Mouse (Mus musculus) heart, embryonic 12.5 days (tissue): ENCODE measurements around the gene Adamtsl4. TPM values are rescaled to one million over a fixed set of nuclear protein-coding genes. Genes with fewer than 3 reads are reported as not detected.

Source experiments
- ATAC-seq: fragments of 200-750 bp; cut with Nextera tagmentation; 2 replicates; pipeline ENCODE4 v1.8.0; 2017; ENCODE audit warnings: moderate TSS enrichment, moderate library complexity; ENCODE audit not compliant: insufficient number of reproducible peaks, low FRiP score
- H3K27ac ChIP-seq: fragments of 300-500 bp; sonication (generic); 2 replicates; pipeline ENCODE4 v1.5.1; 2016; ENCODE audit warnings: mild to moderate bottlenecking, moderate library complexity; ENCODE audit not compliant: poor library complexity, severe bottlenecking
- H3K27me3 ChIP-seq: fragments of 300-500 bp; sonication (generic); replicated peaks from 2 replicates; pipeline ENCODE4 v1.6.1; 2016; ENCODE audit warnings: mild to moderate bottlenecking, moderate library complexity
- H3K36me3 ChIP-seq: fragments of 300-500 bp; sonication (generic); 2 replicates; pipeline ENCODE4 v1.6.1; 2016; ENCODE audit warnings: mild to moderate bottlenecking, moderate library complexity
- H3K4me1 ChIP-seq: fragments of 300-500 bp; sonication (generic); replicated peaks from 2 replicates; pipeline ENCODE4 v1.6.1; 2016; ENCODE audit warnings: mild to moderate bottlenecking
- H3K4me2 ChIP-seq: fragments of 300-500 bp; sonication (generic); 2 replicates; pipeline ENCODE4 v1.6.1; 2016; ENCODE audit warnings: mild to moderate bottlenecking, moderate library complexity
- H3K4me3 ChIP-seq: fragments of 300-500 bp; sonication (generic); 2 replicates; pipeline ENCODE4 v1.5.1; 2016; ENCODE audit warnings: mild to moderate bottlenecking
- H3K9ac ChIP-seq: fragments of 300-500 bp; sonication (generic); 2 replicates; pipeline ENCODE4 v1.6.1; 2016; ENCODE audit warnings: mild to moderate bottlenecking, moderate library complexity
- H3K9me3 ChIP-seq: fragments of 300-500 bp; sonication (generic); replicated peaks from 2 replicates; pipeline ENCODE4 v1.6.1; 2016; ENCODE audit warnings: mild to moderate bottlenecking, moderate library complexity
- WGBS: fragments of 180-500 bp; shearing (Covaris S2); methylation state at CpG from one replicate; pipeline ENCODE4 v1.1.7; 2016; 5-methylcytosine and 5-hydroxymethylcytosine counted together
- polyA plus RNA-seq: library from polyadenylated mRNA; unstranded; fragments of >200 nt; fragmentation: Nextera tagmentation; extraction: Ambion mirVana; gene quantifications from 2 replicates; pipeline ENCODE4 v1.2.1, GENCODE M21; 2016

Adamtsl4 gene
- polyA plus RNA-seq, 1 experiment from 2014 or later, result 4.3 TPM

DNA sequence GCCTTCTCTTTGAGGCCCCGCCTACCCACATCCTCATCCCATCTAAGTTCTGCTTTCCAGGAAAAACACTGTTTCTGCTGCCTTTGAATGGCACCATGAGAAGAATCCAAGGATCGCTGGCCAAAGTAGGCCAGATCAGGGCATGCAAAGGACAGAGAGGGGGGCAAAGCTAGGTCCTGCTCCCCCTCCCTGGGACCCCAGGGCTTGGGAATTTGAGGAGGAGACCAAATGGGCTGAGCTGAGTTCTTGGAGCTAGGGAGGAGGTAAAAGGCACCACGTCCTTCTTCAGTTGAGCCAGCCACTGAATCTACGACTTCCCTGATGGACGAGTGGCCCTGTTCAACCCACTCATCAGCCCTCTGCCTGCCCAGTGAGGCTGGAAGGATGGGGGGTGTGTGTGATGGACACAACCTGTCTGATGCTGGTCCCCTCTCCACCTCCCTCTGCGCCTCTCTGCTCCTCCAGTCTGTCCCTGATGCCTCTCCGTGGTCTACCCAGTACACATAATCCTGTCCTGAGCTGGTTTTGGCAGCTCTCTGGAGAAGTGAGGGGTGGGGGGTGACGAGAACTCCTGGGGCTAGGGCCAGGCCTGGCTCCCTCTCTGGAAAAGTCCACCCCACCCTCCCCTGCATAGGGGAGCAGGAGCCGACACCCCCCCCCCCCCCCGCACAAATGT lies 1.1 kb downstream of the Adamtsl4 start:
- WGBS, result 41% methylated on average over 9 of the region's 10 CpGs
- H3K9ac ChIP-seq, result peak overlapping the region; percentile 75; the same call in 1 of the 2 replicates

DNA sequence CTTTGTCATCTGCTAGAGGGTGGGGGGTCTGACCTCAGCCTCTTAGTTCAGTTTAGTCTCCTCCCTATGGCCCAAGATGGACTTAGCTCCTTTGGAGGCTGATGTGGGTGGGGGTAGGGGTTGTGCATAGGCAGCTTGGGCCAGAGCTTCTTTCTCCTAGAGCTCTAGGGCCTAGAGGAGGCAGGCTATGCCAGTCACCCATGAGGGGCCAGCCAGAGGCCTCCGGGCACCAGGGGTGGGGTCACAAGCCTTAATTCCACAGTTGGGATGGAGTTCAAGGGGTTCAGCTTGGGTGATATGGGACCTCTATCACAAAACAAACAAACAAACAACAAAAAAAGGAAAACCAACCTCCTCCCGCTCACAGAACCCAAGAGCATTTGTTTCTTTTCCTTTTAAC lies 2.0 kb downstream of the Adamtsl4 start:
- no peak overlapping the region for H3K27ac ChIP-seq
- H3K4me1 ChIP-seq, result peaks cover 84% of the 10 kb centered on the region
- WGBS, result 77% methylated on average over 2 of the region's 2 CpGs
- no peak for ATAC-seq
- no peaks in the 10 kb centered on the region for H3K36me3 ChIP-seq
- H3K9me3 ChIP-seq, result no peaks in the 10 kb centered on the region
- H3K4me3 ChIP-seq, result no peak overlapping the region
- H3K27me3 ChIP-seq, result no peaks in the 10 kb centered on the region
- H3K4me2 ChIP-seq, result no peak overlapping the region
- no peak overlapping the region for H3K9ac ChIP-seq

More for the DNA sequence above, 1.1 kb downstream of the Adamtsl4 start:
- H3K4me1 ChIP-seq, result peaks cover 75% of the 10 kb centered on the region
- H3K27ac ChIP-seq, result no peak overlapping the region
- H3K9me3 ChIP-seq, result no peaks in the 10 kb centered on the region
- H3K4me3 ChIP-seq, result peak overlapping the region; percentile 50; the same call in 1 of the 2 replicates
- no peaks in the 10 kb centered on the region for H3K27me3 ChIP-seq
- peak overlapping the region; percentile 90 for H3K4me2 ChIP-seq
- no peaks in the 10 kb centered on the region for H3K36me3 ChIP-seq
- ATAC-seq, result 0 out of 2 replicates have a peak, but pooled peaks have one; percentile 2

DNA sequence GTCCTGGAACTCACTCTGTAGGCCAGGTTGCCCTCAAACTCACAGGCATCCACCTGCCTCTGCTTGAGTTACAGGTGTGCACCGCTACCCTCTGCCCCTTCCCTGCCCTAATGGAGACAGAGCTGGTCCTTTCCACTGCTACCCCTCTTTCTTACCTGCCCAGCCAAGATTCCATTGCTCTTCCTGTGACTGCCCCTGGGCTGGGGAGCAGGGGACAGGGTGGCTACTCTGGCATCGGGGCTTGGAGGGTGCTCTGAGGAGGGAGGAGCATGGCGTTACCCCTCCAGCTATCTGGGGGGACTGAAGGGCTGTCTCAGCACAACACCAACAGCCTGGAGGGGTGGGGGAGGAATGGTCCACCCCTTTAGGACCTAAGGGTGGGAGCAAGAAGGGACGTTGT lies 2.4 kb downstream of the Adamtsl4 start:
- no peak for ATAC-seq
- WGBS, result 73% methylated on average over 4 of the region's 4 CpGs
- H3K27ac ChIP-seq, result no peak overlapping the region

DNA sequence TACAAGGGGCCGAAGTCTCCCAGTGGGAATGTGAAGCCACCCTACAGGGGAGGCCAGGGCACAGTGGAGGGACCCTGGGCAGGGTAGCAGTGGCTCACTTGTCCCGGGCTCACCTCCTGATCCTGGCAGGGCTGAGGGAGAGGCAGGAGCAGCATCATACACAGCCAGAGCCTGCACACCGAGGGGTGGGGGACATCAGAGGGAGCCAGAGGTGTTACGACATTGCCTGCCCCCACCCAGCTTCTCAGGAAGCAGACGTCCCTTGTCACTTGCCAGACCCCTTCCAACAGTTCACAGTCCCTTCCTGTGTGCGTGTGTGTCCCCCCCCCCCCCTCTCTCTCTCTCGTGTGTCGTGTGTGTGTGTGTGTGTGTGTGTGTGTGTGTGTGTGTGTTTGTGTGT lies 2.9 kb downstream of the Adamtsl4 start:
- ATAC-seq, result peak; percentile 14; the same call in 1 of the 2 replicates
- Histone ChIP-seq H3K4me3 (no peak overlapping the region), H3K4me1 (peaks cover 78% of the 10 kb centered on the region), H3K9ac (0 out of 2 replicates have a peak overlapping the region, but pooled peaks have one; percentile 31), H3K4me2 (peak overlapping the region; percentile 10; the same call in 1 of the 2 replicates), H3K27ac (no peak overlapping the region), H3K36me3 (no peaks in the 10 kb centered on the region), H3K9me3 (no peaks in the 10 kb centered on the region), H3K27me3 (no peaks in the 10 kb centered on the region)
- 19% methylated on average over 6 of the region's 8 CpGs for WGBS

More for the DNA sequence above, 2.4 kb downstream of the Adamtsl4 start:
- Histone ChIP-seq H3K9me3 (no peaks in the 10 kb centered on the region), H3K36me3 (no peaks in the 10 kb centered on the region), H3K4me2 (no peak overlapping the region), H3K9ac (no peak overlapping the region), H3K4me1 (peaks cover 82% of the 10 kb centered on the region), H3K4me3 (no peak overlapping the region), H3K27me3 (no peaks in the 10 kb centered on the region)

DNA sequence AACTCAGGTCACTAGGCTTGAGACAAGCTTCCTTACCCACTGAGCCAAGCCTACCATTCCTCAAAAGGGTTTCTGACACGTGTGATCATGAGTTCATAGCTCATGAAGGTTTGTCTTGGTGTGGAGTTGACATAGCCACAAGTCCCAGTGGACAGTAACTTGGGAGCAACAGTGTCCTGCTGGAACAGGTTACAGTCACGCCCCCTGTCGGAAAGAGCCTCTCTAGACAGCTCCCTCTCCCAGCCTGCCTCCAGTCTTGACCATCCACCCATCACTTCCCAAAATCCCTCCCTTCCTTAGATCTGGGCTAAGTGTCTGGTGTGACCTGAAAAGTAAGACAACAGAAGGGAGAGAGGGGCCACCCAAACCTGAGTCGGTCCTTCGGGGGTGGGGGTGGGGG lies 4.8 kb downstream of the Adamtsl4 start:
- ATAC-seq, result no peak
- WGBS, result 54% methylated on average over 5 of the region's 5 CpGs
- peaks cover 60% of the 10 kb centered on the region for H3K4me1 ChIP-seq
- no peak overlapping the region for H3K4me2 ChIP-seq
- H3K4me3 ChIP-seq, result no peak overlapping the region
- H3K9me3 ChIP-seq, result no peaks in the 10 kb centered on the region
- no peaks in the 10 kb centered on the region for H3K27me3 ChIP-seq
- H3K27ac ChIP-seq, result no peak overlapping the region
- H3K36me3 ChIP-seq, result no peaks in the 10 kb centered on the region
- H3K9ac ChIP-seq, result no peak overlapping the region; the same call in 1 of the 2 replicates

DNA sequence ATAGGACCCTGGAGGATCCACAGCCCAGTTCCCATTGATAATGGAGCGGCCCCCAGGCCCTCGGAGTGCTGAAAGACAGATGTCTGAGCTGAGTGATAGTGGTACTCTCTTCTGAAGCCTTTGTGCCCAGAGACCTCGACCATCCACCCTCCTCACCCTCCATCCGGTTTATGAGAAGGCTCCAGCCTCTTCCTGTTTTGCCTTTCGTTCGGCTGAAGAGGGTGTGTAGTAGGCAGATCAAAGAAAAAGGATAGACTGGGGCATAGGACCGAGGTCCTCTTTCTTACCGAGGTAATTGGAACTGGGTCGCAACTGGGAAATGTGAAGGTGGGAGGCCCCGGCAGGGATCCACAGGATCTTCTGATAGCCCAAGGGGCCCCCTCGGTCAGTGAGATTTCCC lies 6.4 kb downstream of the Adamtsl4 start:
- peaks cover 60% of the 10 kb centered on the region for H3K4me1 ChIP-seq
- H3K36me3 ChIP-seq, result no peaks in the 10 kb centered on the region
- H3K4me2 ChIP-seq, result peak overlapping the region; percentile 38
- no peaks in the 10 kb centered on the region for H3K9me3 ChIP-seq
- H3K9ac ChIP-seq, result peak overlapping the region; percentile 13; the same call in 1 of the 2 replicates
- H3K27me3 ChIP-seq, result no peaks in the 10 kb centered on the region
- no peak for ATAC-seq
- 20% methylated on average over 11 of the region's 11 CpGs for WGBS
- H3K4me3 ChIP-seq, result no peak overlapping the region
- no peak overlapping the region for H3K27ac ChIP-seq

DNA sequence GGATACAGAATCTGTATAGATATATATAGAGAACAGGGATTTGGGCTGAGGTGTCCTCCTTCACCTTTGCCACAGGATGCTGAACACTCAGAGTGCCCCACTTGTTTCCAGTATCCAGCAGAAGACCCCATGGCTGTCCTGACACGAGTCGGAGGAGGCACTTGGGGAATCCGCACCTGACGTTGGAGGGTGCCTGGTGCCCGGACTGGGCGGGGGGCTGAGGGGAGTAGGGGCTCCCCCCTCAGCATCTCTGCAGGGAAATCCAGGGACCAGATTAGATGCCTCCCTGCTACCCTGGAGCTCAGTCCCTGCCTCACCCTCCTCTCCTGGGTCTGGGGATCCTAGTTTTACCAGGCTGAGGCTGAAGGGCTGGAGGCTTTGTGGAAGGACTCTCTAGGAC lies 7.0 kb downstream of the Adamtsl4 start:
- Histone ChIP-seq H3K36me3 (no peaks in the 10 kb centered on the region), H3K27ac (no peak overlapping the region), H3K4me1 (peaks cover 61% of the 10 kb centered on the region), H3K9ac (peak overlapping the region; percentile 43), H3K4me2 (peak overlapping the region; percentile 38; the same call in 1 of the 2 replicates), H3K9me3 (no peaks in the 10 kb centered on the region), H3K4me3 (no peak overlapping the region), H3K27me3 (no peaks in the 10 kb centered on the region)
- 72% methylated on average over 6 of the region's 6 CpGs for WGBS
- no peak for ATAC-seq

DNA sequence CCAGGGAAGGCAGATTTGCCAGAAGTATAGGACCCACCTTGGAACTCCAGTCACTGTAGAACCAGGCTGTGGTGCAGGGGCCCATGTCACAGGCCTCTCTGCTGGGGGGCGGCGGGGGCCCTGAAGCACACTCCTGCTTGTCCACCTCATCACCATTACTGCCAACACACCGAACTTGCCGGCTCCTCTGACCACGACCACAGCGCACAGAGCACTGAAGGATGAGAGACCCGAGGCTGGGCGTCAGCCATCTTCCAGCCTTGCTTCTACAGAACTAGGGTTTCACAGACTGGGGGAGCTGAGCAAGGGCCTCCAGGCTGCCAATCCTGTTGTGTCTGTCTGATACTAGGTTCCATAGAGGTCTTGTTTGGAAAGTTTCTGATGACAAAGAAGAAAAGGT lies 8.2 kb downstream of the Adamtsl4 start:
- Histone ChIP-seq H3K27me3 (no peaks in the 10 kb centered on the region), H3K4me3 (no peak overlapping the region), H3K9ac (no peak overlapping the region), H3K9me3 (no peaks in the 10 kb centered on the region), H3K4me1 (peaks cover 61% of the 10 kb centered on the region), H3K27ac (no peak overlapping the region), H3K36me3 (no peaks in the 10 kb centered on the region), H3K4me2 (no peak overlapping the region)
- no peak for ATAC-seq
- 87% methylated on average over 8 of the region's 8 CpGs for WGBS

DNA sequence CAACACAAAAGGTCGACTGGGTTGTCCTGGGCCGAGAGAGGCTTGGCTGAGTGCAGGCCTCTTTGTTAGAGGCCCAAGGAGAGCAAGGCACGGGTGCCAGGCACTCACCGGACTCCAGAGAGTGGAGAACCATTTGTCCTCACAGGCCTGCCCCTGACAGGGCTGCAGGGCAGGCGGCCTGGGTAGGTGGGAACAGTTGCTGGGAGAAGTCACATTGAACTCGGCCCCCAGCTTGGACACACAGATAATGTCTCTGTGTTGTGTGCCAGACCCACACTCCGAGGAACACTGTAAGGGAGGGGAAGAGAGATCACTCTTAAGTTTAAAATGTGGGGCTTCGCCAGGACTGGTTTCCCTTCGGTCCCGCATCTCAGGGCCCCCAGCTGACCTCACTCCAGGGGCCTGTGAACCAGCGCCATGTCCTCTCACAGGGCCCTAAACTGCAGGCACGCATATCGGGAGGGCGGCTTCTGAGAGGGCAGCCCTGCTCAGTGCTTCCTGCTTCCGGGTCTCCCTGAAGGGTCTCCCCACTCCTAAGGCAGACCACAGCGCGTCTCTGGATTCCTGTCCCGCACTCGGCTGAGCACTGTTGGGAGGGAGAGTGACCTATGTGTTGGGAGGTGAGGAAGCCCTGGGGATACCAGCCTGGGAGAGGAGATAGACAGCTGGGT lies 10.2 kb downstream of the Adamtsl4 start:
- Histone ChIP-seq H3K9me3 (no peaks in the 10 kb centered on the region), H3K4me1 (peaks cover 72% of the 10 kb centered on the region), H3K36me3 (no peaks in the 10 kb centered on the region), H3K9ac (no peak overlapping the region; the same call in 1 of the 2 replicates), H3K4me2 (no peak overlapping the region), H3K4me3 (no peak overlapping the region), H3K27me3 (no peaks in the 10 kb centered on the region), H3K27ac (0 out of 2 replicates have a peak overlapping the region, but pooled peaks have one; percentile 3)
- 69% methylated on average over 19 of the region's 19 CpGs for WGBS
- ATAC-seq, result no peak

DNA sequence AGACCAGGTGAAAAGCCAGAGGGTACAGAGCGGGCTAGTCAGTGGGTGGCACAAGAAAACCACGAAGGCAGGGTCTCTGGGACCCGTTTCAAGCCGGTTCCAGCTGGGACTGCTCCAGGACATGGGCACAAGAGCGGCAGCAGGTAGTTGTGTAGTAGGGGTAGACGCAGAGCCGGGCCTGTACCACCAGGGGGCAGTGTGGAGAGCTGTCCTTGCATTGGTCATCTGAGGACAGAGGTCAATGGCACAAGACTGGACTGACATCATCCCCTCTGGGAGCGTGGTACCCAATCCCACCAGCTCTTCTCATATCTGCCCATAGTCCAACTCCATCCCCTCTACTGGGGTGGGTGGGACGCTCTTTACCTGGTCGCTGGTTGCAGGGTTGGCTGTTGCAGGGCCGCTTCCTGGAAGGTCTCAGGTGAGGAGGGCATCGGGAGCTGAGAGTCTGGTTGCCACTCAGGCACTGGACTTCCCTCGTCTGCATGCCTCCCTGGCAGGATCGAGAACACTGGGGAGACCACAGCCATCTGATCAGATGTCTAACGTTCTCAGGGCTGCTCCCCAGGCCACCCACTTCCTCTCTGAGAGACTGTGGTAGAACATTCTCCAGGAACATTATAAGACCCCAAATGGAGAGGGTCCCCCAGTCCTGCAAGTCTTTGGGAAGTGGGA lies 10.8 kb downstream of the Adamtsl4 start:
- Histone ChIP-seq H3K9me3 (no peaks in the 10 kb centered on the region), H3K27ac (no peak overlapping the region), H3K36me3 (no peaks in the 10 kb centered on the region), H3K9ac (no peak overlapping the region), H3K4me1 (peaks cover 75% of the 10 kb centered on the region), H3K4me2 (no peak overlapping the region), H3K4me3 (no peak overlapping the region), H3K27me3 (no peaks in the 10 kb centered on the region)
- 51% methylated on average over 15 of the region's 15 CpGs for WGBS
- no peak for ATAC-seq
